Mouse (Mus musculus): ENCODE results near the gene Brinp2. TPM values are rescaled to one million over a fixed set of nuclear protein-coding genes. Genes with fewer than 3 reads are reported as not detected.

The Brinp2 gene
- 0.12 TPM for polyA plus RNA-seq (2014; fragmentation: Illumina TruSeq; extraction: RNeasy Lipid Tissue Mini Kit (QIAGEN cat#74804); ENCODE audit: low read depth, low replicate concordance)

DNA sequence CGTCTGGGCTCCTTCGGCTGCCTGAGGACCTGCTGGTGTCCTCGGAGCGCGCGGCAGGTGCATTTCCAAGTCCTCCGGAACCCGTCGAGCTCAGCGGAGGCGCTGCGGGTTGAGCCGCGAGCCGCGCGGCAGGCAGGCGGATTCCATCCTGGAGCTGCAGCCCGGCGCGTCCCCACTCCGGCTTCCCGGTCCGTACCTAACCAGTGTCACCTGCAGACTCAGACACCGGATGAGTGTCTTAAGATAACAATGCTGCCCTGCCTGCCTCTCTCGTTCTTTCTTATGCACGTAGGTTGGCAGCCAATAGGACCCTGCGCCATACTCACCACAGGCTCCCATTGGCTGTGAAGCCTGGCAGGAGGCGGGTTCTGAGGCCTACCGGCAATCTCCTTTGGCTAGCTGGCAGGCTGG, at the start of gene Brinp2:
Gene Brinp2, minus strand, starts transcription at position 276 of the 411 bp plus-strand sequence.

DNA sequence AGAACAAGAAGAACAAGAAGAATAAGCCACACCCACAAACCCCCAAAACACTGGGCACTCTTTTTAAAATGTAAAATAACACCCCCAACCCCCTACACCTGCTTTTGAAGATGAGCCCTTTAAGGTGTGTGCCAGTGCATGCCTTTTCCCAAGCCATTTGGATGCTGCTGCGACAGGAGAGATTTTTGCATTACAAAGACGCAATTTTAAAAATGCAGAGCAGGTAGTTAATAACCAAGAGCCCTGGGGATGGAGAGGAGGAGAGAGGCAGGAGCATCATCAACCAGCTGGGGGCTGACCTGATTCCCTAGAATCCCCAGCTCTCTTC, 5.8 kb upstream of the Brinp2 start, which contains the start of gene Astn1:
Gene Astn1, plus strand, starts transcription at position 310 of the 328 bp plus-strand sequence.

Other genes starting within 250 kb of the Brinp2 start
- 12.5 TPM for gene Astn1, start 5.9 kb upstream of the Brinp2 start, polyA plus RNA-seq (2014; fragmentation: Illumina TruSeq; extraction: RNeasy Lipid Tissue Mini Kit (QIAGEN cat#74804); ENCODE audit: low read depth, low replicate concordance)